Mouse (Mus musculus) large intestine, adult 2 months (tissue): ENCODE measurements around the gene Auh. TPM values are rescaled to one million over a fixed set of nuclear protein-coding genes. Genes with fewer than 3 reads are reported as not detected.

Experiments
- DNase-seq: peaks from one replicate; pipeline ENCODE4 v3.0.0-alpha.2; 2012; ENCODE audit warnings: low read depth, low spot score
- WGBS: fragments of 180-500 bp; shearing (Covaris S2); methylation state at CpG from one replicate; pipeline ENCODE4 v1.1.7; 2018; 5-methylcytosine and 5-hydroxymethylcytosine counted together
- polyA plus RNA-seq: library from polyadenylated mRNA; depleted of rRNA; stranded (reverse); fragments of >200 nt; gene quantifications from 2 replicates; pipeline ENCODE4 v1.2.3, GENCODE M21; 2012; rRNA removed

The Auh gene
- 15.2 and 18.1 TPM in 2 replicates for polyA plus RNA-seq

- WGBS, result under 1% methylated on average over 63 of the region's 63 CpGs
- DNase-seq, result peak; percentile 64
Observed at GRCm38 (mm10) chr13:52929209-52930171, at the start of gene Auh. TSS of gene Auh (minus strand) at chr13:52929681.

- WGBS, result 1% methylated on average over 64 of the region's 64 CpGs
Observed at GRCm38 (mm10) chr13:52978321-52978981, 49.0 kb upstream of the Auh start.

GRCm38 (mm10) chr13:52977757-52978156 is 48.3 kb upstream of the Auh start:
- 41% methylated on average over 4 of the region's 4 CpGs for WGBS

More at GRCm38 (mm10) chr13:52978321-52978981, 49.0 kb upstream of the Auh start:
- no peak for DNase-seq

GRCm38 (mm10) chr13:52977221-52977609 is 47.7 kb upstream of the Auh start:
- no peak for DNase-seq
- 88% methylated on average over 9 of the region's 9 CpGs for WGBS

More at GRCm38 (mm10) chr13:52977757-52978156, 48.3 kb upstream of the Auh start:
- no peak for DNase-seq

- 21% methylated on average over 16 of the region's 16 CpGs for WGBS
- no peak for DNase-seq
Observed at GRCm38 (mm10) chr13:52976510-52977220, 47.2 kb upstream of the Auh start.

GRCm38 (mm10) chr13:52976130-52976509 is 46.6 kb upstream of the Auh start:
- WGBS, result 18% methylated on average over 8 of the region's 8 CpGs
- no peak for DNase-seq

- 8% methylated on average over 3 of the region's 3 CpGs for WGBS
- no peak for DNase-seq
Observed at GRCm38 (mm10) chr13:52974676-52975075, 45.2 kb upstream of the Auh start.

- no peak for DNase-seq
- 89% methylated on average over 10 of the region's 10 CpGs for WGBS
Observed at GRCm38 (mm10) chr13:52973427-52973826, 43.9 kb upstream of the Auh start.

- no peak for DNase-seq
- WGBS, result 90% methylated on average over 3 of the region's 3 CpGs
Observed at GRCm38 (mm10) chr13:52972626-52973025, 43.1 kb upstream of the Auh start.

GRCm38 (mm10) chr13:52970876-52971275 is 41.4 kb upstream of the Auh start:
- no peak for DNase-seq
- 86% methylated on average over 6 of the region's 6 CpGs for WGBS

GRCm38 (mm10) chr13:52962922-52963321 is 33.4 kb upstream of the Auh start:
- DNase-seq, result no peak
- 82% methylated on average over 4 of the region's 4 CpGs for WGBS

- WGBS, result 81% methylated on average over 6 of the region's 6 CpGs
- no peak for DNase-seq
Observed at GRCm38 (mm10) chr13:52962361-52962760, 32.9 kb upstream of the Auh start.

GRCm38 (mm10) chr13:52953779-52954553 is 24.5 kb upstream of the Auh start:
- WGBS, result 86% methylated on average over 6 of the region's 6 CpGs
- DNase-seq, result no peak

GRCm38 (mm10) chr13:52949211-52949610 is 19.7 kb upstream of the Auh start:
- 87% methylated on average over 3 of the region's 3 CpGs for WGBS

GRCm38 (mm10) chr13:52947545-52947944 is 18.1 kb upstream of the Auh start:
- 88% methylated on average over 4 of the region's 4 CpGs for WGBS
- no peak for DNase-seq

More at GRCm38 (mm10) chr13:52949211-52949610, 19.7 kb upstream of the Auh start:
- DNase-seq, result no peak

GRCm38 (mm10) chr13:52945769-52946168 is 16.3 kb upstream of the Auh start:
- no peak for DNase-seq
- 79% methylated on average over 9 of the region's 9 CpGs for WGBS

GRCm38 (mm10) chr13:52944116-52944515 is 14.6 kb upstream of the Auh start:
- 26% methylated on average over 4 of the region's 4 CpGs for WGBS
- DNase-seq, result no peak

GRCm38 (mm10) chr13:52942876-52943388 is 13.5 kb upstream of the Auh start:
- 100% methylated on average over 1 of the region's 1 CpGs for WGBS

GRCm38 (mm10) chr13:52940956-52941355 is 11.5 kb upstream of the Auh start:
- WGBS, result 66% methylated on average over 7 of the region's 7 CpGs
- DNase-seq, result no peak

More at GRCm38 (mm10) chr13:52942876-52943388, 13.5 kb upstream of the Auh start:
- no peak for DNase-seq
